Mouse (Mus musculus): Measurements from ENCODE around the gene Ptar1. TPM values are rescaled to one million over a fixed set of nuclear protein-coding genes. Genes with fewer than 3 reads are reported as not detected.
"Not testable (repeated sequence)": the region's sequence is repeated elsewhere in the genome, so short reads cannot be mapped to it uniquely, and the experiment has no call there.

Gene Ptar1
- total RNA-seq (2021) = 10 to 100 TPM; 18.2 to 18.8 TPM
- long read RNA-seq, experiment 1, full-length matches to known transcripts = 3 of 8 reads
- long read RNA-seq, experiment 1, partial matches to known transcripts = 0 of 8 reads
- long read RNA-seq, experiment 1, other reads (novel, unspliced or antisense) = 5 of 8 reads
- long read RNA-seq, experiment 2, full-length matches to known transcripts = 2 of 4 reads
- long read RNA-seq, experiment 2, partial matches to known transcripts = 0 of 4 reads
- long read RNA-seq, experiment 2, other reads (novel, unspliced or antisense) = 2 of 4 reads

DNA sequence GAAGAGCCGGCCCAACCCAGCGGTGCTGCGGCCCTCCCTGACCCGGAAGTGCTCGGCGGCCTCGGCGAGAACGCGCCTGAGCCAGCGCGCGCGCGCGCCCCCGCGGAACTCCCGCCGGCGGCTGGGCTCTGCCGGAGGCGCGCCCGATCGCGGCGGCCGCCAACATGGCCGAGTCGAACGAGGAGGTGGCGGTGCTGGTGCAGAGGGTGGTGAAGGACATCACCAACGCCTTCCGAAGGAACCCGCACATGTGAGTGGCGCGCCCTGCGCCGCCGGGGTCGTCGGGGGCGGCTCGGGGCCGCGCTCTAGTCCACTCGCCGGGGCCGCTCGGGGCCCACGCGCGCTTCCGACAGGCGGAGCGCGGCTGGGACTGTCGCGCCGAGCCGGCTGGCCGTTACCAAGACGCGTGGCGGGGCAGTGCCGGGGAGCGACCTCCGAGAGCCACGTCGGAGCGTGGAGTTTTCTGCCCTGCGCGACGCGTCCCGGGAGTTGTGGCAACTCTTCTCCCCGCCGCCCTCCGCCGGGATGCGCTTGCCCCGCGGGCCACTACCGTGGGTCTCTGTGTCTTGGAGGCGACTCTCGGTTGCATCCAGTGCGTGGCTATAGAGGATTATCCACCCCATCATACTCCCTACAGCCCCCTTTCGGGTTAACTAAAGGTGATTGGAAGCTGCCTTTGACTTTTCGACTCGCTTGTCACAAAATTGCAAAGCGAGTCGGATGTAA lies at the start of gene Ptar1:
Gene Ptar1 (plus strand): TSS at position 134 of the 726 bp plus-strand sequence.
- peak; percentile 91 for DNase-seq (ENCODE audit: low spot score)

DNA sequence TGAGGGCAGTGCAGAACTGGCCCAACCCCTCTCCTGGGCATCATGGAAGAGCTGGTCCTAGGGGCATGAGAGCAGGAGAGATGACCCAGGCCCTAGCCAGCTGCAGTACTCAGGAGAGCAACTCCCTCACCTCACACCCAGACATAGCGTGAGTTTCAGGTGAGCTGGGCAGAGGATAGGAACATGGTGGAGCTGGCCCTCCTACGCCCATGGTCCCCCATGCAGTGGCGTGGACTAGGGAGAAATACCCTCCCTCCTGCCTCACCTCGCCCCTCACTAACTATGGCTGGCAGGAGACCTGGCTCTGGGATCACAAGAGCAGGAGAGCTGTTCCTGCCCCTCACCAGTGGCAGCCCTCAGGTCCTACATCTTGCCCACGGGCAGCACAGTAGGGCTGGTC lies 43.4 kb upstream of the Ptar1 start:
- no peak for DNase-seq (ENCODE audit: low spot score)

DNA sequence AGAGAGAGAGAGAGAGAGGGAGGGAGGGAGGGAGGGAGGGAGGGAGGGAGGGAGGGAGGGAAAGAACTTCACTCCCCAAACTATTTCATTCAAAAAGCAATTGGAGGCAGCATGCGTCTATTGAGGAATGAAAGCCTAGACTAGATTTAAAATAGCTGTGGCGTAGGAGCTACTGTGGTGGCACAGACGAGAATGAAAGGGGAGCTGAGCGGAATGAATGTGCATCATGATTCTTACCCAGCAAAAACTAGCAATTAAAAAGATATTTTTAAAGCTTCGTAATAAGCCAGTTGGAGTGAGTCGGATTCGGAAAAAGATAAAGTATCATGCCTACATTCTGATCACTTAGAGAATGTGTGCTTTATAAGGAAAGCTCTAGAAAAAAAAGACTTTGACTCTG lies 41.9 kb upstream of the Ptar1 start:
- no peak for DNase-seq (ENCODE audit: low spot score)

DNA sequence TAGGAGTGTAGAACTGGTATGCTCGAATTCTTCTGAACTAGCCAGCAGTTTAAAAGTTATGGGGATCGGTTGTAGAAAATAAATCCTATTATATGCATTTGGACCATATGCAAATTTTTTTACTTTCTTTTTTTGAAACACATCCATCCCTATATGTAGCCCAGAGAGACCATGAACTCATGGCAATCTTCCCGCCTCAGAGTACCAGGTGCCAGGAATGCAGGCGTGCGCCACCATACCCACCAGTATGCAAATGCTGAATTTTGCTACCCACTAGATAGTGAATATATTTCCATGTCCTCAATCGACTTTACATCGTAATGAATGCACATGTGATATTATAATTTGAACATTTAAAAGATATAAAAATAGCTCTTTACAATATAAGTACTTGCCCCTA lies 39.9 kb upstream of the Ptar1 start:
- DNase-seq (ENCODE audit: low spot score) = no peak

DNA sequence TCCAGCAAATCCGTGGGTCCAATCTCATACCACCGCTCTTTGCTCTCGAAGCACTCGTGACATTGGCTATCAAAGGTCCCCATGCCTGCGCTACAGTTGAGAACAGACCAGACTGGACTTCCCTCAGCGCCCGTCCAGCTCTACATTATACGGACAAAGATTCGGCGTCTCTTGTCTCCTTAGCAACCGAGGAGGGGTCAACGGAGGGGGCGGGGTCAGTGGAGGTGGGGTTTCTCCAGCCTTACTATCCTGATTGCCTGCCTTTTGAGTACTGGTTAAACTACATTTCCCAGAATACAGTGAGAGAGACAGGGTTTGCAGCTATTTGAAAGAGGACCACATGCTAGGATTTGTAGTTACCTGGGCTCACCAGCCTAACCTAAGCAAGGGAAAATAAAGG lies 34.6 kb upstream of the Ptar1 start, which contains the start of gene 1700028P14Rik:
Gene 1700028P14Rik (minus strand): TSS at position 169 of the 400 bp plus-strand sequence.
- peak; percentile 8 for DNase-seq (ENCODE audit: low spot score)

DNA sequence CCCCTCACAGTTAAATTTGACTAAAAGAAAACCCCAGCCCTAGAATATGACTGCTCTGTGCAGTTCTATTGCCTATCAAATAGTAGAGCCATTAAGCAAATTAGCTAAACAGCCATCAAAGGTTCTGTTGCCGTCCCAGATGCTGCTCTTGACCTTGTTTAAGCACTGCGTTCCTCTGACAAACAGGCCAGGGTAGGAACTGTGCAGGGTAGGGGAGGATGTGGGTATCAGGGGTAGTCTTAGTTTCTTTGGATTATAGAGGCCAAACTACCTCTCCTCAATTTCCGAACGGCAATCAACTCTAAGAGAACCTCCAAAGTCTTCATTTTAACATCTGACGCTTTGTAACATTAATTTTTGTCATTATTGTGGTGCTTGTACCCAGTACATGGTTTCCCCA lies 34.1 kb upstream of the Ptar1 start:
- no peak for DNase-seq (ENCODE audit: low spot score)

DNA sequence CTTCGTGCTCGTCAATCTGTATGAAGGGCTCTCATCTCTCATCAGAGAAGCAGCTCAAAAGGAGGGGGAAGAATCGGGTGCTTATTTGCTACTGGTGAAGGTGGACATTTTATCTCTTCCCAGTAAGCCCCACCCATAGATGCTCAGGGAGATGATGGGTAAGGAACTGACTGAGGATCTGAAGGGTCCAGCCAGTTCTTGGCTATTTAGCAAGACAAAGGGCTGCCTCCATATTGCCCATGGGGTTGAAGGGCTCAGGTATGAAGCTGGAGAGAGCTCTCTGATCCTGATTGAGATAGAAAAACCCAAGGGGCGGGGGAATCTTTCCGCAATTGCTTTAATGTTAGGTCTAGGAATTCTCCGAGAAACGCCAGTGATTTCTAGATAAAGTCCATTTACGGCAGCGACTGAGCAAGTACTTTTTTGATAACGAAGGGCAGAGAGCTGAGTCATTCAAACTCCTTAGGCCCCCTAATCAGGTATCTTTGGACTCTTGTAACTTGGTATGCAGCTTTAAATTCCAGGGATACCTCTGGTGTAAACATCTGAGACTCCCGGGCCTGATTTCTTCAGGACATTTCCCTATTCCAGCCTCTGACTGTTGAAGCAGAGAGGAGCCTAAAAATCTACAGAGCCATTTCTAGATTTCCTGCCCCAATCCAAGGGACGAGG lies 29.8 kb upstream of the Ptar1 start:
- DNase-seq (ENCODE audit: low spot score) = no peak

DNA sequence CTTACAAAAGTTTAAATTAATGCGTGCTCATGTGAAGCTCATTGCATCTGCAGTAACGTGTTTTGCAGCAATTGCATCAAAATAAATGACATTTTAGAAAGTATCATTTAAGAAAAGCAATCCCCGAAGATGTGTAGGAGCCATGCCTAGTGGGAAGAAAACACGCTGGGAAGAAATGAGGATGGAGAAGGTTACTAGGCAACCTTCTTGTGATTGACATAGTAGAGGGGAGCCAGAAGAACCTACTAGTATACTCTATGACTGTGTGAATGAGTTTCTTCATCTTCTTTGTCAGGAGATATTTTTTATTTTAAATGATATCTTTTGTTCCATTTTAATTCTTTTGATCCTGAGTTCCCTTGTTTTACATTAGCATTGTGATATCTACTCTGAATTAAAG lies 28.9 kb upstream of the Ptar1 start:
- DNase-seq (ENCODE audit: low spot score) = no peak

DNA sequence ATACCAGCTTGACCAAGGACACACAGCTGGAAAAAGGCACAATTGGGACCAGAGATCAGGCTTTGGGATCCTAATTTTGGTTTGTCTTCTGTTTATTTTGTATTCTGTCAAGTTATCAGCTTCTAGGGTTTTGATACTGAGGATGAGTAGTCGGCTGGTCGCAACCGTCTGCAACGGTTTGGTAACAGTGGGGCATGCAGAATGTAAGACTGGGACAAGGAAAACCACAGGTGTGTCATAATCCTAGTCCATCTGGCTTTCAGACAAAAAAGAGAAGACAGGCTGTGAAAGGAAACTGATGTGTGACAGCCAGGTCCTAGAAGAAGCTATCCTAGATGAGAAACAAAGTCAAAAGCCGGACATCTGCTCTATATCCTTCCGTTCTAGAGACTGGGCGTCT lies 23.1 kb upstream of the Ptar1 start:
- no peak for DNase-seq (ENCODE audit: low spot score)

DNA sequence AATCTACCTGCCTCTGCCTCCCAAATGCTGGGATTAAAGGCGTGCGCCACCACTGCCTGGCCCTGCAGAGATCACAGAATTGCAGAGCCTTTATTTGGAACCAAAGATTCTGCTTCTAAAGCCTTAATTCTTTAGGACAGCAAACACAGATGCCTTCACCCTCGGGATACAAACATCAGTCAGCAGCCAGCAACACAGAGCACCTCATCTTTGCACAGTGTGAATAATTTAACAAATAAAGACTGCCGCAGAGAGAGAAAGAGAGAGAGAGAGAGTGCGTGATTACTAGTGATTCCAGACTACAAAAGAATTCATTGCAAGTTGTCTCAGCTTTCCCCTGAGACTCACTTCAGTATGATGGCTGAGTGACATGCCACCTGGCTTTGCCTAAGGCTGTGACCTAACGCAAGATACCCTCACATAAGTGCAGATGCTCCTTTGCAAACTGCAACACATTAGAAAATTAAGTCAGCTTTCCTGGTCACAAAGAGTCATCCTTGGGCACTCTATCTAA lies 19.0 kb upstream of the Ptar1 start:
- no peak for DNase-seq (ENCODE audit: low spot score)

DNA sequence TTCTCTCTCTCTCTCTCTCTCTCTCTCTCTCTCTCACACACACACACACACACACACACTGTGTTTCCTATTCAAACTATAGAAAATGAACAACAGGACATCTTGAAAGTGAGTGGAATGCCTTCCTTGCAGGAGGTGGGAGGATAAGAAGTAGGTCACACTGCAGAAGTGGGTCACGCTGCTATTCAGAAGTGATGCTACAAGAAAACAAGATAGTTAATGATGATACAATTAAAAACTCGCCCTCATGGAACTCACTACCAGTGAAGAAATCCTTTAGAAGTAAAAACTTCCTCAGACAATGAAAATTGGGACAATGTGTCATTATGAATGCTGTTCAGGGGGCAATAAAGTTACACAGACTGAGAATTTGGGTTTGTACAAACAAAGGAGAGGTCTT lies 14.2 kb upstream of the Ptar1 start:
- no peak for DNase-seq (ENCODE audit: low spot score)

DNA sequence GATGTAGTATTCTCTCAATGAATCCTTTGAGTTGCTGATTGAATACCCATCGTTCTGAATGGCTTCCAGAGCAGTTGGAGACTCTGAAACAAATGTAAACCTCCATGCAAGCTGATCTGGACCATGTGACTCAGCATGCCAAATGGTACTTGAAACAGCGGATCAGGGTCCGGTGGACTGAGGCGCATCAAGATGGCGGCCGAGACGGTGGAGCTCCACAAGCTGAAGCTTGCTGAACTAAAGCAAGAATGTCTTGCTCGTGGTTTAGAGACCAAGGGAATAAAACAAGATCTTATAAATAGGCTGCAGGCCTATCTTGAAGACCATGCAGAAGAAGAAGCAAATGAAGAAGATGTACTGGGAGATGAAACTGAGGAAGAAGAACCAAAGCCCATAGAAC lies 11.6 kb upstream of the Ptar1 start:
- DNase-seq (ENCODE audit: low spot score) = not testable (repeated sequence)

DNA sequence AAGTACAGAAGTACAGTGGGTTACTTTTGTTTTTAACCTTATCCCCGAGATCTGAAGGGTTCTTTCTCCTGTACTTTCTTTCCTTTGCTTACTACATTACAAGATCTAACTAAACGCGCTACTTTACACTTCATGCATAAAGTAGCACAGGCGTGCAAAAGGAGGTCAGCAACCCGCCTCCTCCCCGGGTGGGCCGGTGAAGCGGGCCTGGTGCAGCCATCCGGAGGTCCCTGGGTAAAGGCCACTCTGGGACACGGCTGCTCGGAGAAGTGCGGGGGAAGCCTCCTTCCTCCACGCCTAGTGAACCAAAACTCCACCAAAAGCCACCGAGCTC lies 300 bp upstream of the Ptar1 start:
- no peak for DNase-seq (ENCODE audit: low spot score)

DNA sequence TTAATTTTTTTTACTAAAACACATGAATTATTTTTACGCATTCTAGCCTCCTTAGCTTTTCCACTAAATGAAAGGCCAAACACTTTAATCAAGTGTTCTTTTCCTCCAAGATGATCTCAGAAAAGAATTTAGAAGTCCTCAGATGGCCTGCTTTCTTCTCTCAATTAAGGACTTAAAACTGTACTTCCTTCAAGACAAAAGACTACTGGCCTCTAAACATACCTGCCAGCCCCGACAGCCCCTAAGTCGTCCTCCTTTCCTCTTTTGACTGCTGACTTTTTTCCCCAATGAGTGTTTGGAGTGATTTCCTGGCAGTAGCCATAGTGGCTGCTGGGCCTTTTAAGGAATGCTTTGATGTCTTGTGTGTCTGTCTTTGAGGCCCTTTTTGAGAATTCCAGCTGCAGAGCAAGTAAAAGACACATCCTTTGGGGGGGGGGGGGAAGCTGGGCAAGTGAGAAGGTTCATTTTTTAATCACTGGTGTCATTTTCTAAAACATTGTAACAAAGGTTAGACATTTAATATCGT lies 1.3 kb downstream of the Ptar1 start:
- no peak for DNase-seq (ENCODE audit: low spot score)

DNA sequence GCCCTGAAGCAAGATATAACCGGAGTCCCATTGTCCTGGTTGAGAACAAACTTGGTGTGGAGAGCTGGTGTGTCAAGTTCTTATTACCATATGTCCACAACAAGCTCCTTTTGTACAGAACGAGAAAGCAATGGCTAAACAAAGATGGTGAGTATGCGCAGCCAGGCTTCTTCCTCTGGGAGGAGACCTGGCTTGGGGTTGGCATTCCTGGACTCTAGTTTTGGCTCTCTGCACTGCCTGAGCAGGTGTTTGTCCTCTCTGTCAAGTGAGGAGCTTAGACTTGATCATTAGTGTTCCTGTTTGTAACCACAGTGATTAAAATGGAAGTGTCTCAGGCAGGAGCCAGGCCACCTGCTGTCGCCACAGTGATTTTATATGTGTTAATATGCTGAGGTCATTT lies 7.1 kb downstream of the Ptar1 start:
- DNase-seq (ENCODE audit: low spot score) = peak; percentile 51

DNA sequence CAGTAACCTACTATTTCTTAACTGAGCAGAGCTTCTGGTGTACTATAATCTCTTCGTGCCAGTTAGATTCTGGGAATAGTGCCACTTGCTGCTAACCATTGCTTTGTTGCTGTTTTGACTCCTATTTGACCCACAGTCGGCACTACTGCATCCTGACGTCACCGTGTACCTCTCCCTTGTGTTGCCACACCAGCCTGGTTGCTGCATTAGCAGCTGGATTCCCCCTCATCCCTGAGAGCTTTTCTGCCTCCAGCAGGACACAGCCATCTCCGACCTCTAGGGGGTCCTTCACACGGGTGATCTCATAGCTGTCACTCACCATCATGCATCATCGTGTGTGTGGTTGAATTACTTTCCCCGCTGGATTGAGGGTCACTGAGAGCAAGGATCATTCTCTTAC lies 10.6 kb downstream of the Ptar1 start:
- DNase-seq (ENCODE audit: low spot score) = peak; percentile 31

DNA sequence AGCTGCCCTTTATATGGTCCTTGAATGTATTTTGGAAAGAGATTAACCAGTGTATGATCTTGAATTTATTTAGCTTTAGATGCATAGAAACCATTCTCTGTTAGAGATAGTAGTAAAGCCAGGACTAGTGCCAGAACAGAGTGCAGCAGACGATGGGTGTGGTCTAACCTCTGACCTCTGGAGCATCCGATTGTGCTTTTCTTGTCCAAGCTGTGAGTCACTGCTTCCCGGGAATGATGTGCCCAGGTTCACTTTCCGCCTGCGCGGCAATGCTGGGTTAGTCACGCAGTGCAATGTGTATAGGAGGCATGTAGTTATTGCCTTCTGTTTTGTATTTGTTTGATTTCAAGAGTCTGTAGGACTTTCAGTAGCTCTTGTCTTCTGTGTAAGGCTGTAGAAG lies 11.1 kb downstream of the Ptar1 start:
- peak; percentile 21 for DNase-seq (ENCODE audit: low spot score)

DNA sequence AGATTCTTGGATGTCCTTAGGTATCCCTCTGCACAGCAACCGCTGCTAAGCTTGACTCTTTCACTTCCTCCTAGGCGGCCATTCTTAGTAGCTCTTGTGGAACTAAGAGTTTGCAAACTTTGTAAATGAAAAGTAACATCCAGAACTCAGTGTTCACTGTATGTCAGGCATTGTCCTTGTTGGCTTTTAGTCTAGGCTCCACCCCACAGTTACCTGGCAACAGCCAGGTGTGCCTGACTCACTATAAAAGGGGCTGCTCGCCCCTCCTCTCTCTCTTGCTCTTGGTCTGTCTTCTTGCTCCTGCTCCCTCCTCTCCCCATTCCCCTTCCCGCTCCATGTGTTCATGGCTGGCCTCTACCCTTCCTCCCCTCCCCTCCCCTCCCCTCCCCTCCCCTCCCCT lies 11.9 kb downstream of the Ptar1 start:
- DNase-seq (ENCODE audit: low spot score) = no peak

DNA sequence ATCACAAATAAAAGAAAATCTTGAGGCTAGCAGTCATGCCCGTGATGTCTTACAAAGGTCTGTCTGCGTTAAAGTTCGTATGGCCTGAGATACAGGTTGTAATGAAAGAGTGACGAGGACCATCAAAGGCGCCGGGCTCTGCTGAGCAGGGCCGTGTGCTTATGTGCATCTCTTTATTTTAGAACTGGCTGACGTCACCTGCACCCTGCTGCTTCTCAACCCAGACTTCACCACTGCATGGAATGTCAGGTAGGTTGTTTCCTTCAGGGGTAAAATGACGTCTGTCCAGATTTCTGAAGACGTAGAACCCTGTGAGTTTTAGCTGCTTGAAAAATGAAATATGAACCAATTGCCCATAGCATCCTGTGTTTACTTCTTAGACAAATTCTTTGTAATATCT lies 15.7 kb downstream of the Ptar1 start:
- no peak for DNase-seq (ENCODE audit: low spot score)

DNA sequence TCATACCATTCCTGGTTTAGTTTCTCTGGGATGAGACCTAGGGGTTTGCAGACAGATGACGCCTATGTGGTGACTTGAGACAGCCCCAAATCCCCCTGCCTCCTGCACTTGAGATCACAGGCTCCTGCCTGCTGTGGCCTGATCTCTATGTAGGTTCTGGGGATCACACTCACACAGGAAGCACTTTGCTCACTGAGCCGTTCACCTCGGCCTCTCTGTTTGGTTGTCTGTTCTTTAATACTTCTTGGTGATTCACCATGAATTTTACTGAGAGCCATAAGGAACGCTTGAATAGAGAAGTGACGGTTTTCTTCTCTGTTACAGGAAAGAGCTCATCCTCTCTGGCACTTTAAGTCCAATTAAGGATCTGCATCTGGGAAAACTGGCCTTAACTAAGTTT lies 18.2 kb downstream of the Ptar1 start:
- DNase-seq (ENCODE audit: low spot score) = no peak

DNA sequence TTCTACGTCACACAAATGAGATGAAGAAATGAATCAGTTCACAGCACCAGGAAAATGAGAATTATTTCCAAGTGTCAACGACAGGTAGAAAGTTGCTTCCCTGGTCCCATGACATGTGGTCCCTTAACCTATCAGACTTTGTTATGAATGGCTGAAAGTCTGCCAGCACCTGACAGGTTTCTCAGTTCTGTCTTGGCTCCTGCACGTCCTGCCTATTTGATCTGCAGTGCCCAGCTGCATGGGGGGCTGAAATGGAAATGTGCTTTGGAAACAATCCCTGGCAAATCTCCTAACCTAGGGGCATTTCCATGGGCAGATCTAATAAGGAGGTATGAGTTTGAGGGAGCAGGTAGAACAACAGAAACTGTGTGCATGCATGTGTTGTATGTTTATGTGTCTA lies 59.3 kb downstream of the Ptar1 start:
- no peak for DNase-seq (ENCODE audit: low spot score)

DNA sequence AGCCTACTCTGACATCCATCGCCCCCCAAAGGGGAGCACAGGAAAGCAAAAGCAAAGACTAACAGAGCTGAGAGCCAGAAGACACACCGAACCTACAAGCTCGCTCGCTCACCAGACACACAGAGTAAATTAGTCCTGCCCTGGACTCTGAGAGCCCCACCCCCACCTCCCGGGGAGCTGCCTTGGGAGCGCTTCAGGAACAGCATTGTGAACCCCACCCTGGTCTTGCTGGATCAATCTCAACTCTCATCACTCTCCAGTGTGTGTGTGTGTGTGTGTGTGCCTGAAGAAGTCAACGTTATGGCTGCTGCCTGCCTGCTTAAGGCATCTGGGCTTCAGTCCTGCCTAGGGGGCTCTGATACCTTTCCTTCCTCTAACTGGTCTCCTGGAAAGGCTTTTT lies 69.8 kb downstream of the Ptar1 start:
- peak; percentile 12 for DNase-seq (ENCODE audit: low spot score)

Data from gastrocnemius, adult 18-20 months (tissue).